In the genomic region with DNA sequence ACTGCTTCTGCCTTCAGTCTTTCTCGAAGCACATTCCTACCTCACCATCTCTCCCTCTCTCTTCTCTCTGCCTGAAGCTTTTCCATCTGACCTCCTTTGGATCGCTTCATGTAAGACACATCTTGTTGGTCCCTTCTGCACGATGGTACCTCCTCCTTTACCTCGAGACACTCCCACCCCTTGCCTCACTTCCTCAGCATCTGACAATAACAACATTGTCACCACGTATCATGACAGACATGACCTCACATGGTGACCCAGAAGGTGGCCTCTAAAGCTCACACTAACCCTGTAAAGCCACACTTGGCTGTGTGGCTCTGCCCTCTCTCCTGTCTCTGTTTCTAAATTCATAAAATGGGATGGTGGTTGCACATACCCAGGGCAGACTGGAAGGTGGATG, we compare ENCODE assay signal across 22 mouse cellular contexts.
"Had no signal": no experiment of that assay in that cellular context is flagged by ENCODE, and none has a peak within 500 bp of the region (broad histone marks: within the 10 kb centered on the region; RNA-seq: fewer than 3 reads in every experiment).

No protein-coding gene starts in this region.

- H3K4me3 ChIP-seq: kidney, embryonic 15.5 days; limb, embryonic 12.5 days; limb, embryonic 15.5 days; midbrain, embryonic 12.5 days had no signal

- H3K4me2 ChIP-seq: kidney, embryonic 15.5 days; limb, embryonic 12.5 days; limb, embryonic 15.5 days; liver, embryonic 11.5 days; lung, embryonic 14.5 days; midbrain, embryonic 12.5 days had no signal

- DNase-seq: kidney, adult 11 months; kidney, adult 8-10 months; kidney, postnatal 10 days; kidney, postnatal 36 days; layer of hippocampus, adult 9-11 months; liver, postnatal 0 days; lung, embryonic 14.5 days; lung, postnatal 36 days; right cerebral cortex, adult 18-20 months; right cerebral cortex, postnatal 14 days; right cerebral cortex, postnatal 4 days; thymus, adult 2 months; thymus, postnatal 14 days; thymus, postnatal 4 days had no signal

- H3K4me1 ChIP-seq: kidney, embryonic 15.5 days; limb, embryonic 12.5 days; midbrain, embryonic 12.5 days had no signal

- H3K27ac ChIP-seq: kidney, embryonic 15.5 days; limb, embryonic 12.5 days; limb, embryonic 15.5 days; liver, embryonic 14.5 days; midbrain, embryonic 12.5 days; stomach, postnatal 0 days had no signal

- H3K9ac ChIP-seq: kidney, embryonic 15.5 days; limb, embryonic 12.5 days; limb, embryonic 15.5 days; liver, embryonic 14.5 days; liver, postnatal 0 days; lung, embryonic 14.5 days; midbrain, embryonic 12.5 days had no signal

- ATAC-seq: liver, postnatal 0 days; lung, postnatal 0 days had no signal

- H3K9me3 ChIP-seq: kidney, embryonic 15.5 days; limb, embryonic 12.5 days; limb, embryonic 15.5 days; midbrain, embryonic 12.5 days had no signal

- H3K27me3 ChIP-seq: kidney, embryonic 15.5 days; limb, embryonic 12.5 days; limb, embryonic 15.5 days; midbrain, embryonic 12.5 days had no signal
